Mouse (Mus musculus): Measurements from ENCODE around the gene Kansl1. TPM values are rescaled to one million over a fixed set of nuclear protein-coding genes. Genes with fewer than 3 reads are reported as not detected.
A peak's percentile ranks its signal among the peaks of the same experiment; 100 is the strongest.

Kansl1 gene
- polyA plus RNA-seq, 1 experiment from 2014 or later = 30.2 TPM

- H3K36me3 ChIP-seq (ENCODE audit: control insufficient read depth, insufficient read depth, low read length) = peaks cover 29% of the 10 kb centered on the region
- no peaks in the 10 kb centered on the region for H3K9me3 ChIP-seq (ENCODE audit: control insufficient read depth, low read length)
- no peak overlapping the region for H3K4me3 ChIP-seq (ENCODE audit: low read depth, low read length)
- no peak overlapping the region for H3K4me2 ChIP-seq (ENCODE audit: low read depth, low read length)
- H3K27me3 ChIP-seq (ENCODE audit: control insufficient read depth, insufficient read depth, low read length) = no peaks in the 10 kb centered on the region
- H3K27ac ChIP-seq (ENCODE audit: low read depth, low read length) = no peak overlapping the region
- no peak for ATAC-seq (ENCODE audit: low read depth)
- H3K4me1 ChIP-seq (ENCODE audit: control insufficient read depth, insufficient read depth, low read length) = no peaks in the 10 kb centered on the region
- H3K9ac ChIP-seq (replicated peaks; ENCODE audit: low read depth, low read length) = no peak overlapping the region
- 81% methylated on average over 6 of the region's 6 CpGs for WGBS
Measured at GRCm38 (mm10) chr11:104327946-104328345, 140.7 kb downstream of the Kansl1 start.

- Histone ChIP-seq H3K4me2 (ENCODE audit: low read depth, low read length) (no peak overlapping the region), H3K4me3 (ENCODE audit: low read depth, low read length) (no peak overlapping the region), H3K36me3 (ENCODE audit: control insufficient read depth, insufficient read depth, low read length) (peaks cover 28% of the 10 kb centered on the region), H3K27me3 (ENCODE audit: control insufficient read depth, insufficient read depth, low read length) (no peaks in the 10 kb centered on the region), H3K4me1 (ENCODE audit: control insufficient read depth, insufficient read depth, low read length) (no peaks in the 10 kb centered on the region), H3K27ac (ENCODE audit: low read depth, low read length) (no peak overlapping the region), H3K9me3 (ENCODE audit: control insufficient read depth, low read length) (no peaks in the 10 kb centered on the region), H3K9ac (replicated peaks; ENCODE audit: low read depth, low read length) (no peak overlapping the region)
- no peak for ATAC-seq (ENCODE audit: low read depth)
- WGBS = 96% methylated on average over 1 of the region's 1 CpGs
Measured at GRCm38 (mm10) chr11:104327462-104327861, 141.2 kb downstream of the Kansl1 start.

GRCm38 (mm10) chr11:104322142-104322541 is 146.5 kb downstream of the Kansl1 start:
- Histone ChIP-seq H3K27me3 (ENCODE audit: control insufficient read depth, insufficient read depth, low read length) (no peaks in the 10 kb centered on the region), H3K27ac (ENCODE audit: low read depth, low read length) (no peak overlapping the region), H3K4me1 (ENCODE audit: control insufficient read depth, insufficient read depth, low read length) (peaks cover 10% of the 10 kb centered on the region; the same call in 1 of the 2 replicates), H3K4me2 (ENCODE audit: low read depth, low read length) (no peak overlapping the region), H3K9me3 (ENCODE audit: control insufficient read depth, low read length) (no peaks in the 10 kb centered on the region), H3K9ac (replicated peaks; ENCODE audit: low read depth, low read length) (no peak overlapping the region), H3K4me3 (ENCODE audit: low read depth, low read length) (no peak overlapping the region), H3K36me3 (ENCODE audit: control insufficient read depth, insufficient read depth, low read length) (peaks cover 13% of the 10 kb centered on the region; the same call in 1 of the 2 replicates)
- 39% methylated on average over 4 of the region's 4 CpGs for WGBS
- ATAC-seq (ENCODE audit: low read depth) = no peak

- Histone ChIP-seq H3K4me2 (ENCODE audit: low read depth, low read length) (no peak overlapping the region), H3K9me3 (ENCODE audit: control insufficient read depth, low read length) (no peaks in the 10 kb centered on the region), H3K4me3 (ENCODE audit: low read depth, low read length) (no peak overlapping the region), H3K27me3 (ENCODE audit: control insufficient read depth, insufficient read depth, low read length) (no peaks in the 10 kb centered on the region), H3K9ac (replicated peaks; ENCODE audit: low read depth, low read length) (no peak overlapping the region), H3K27ac (ENCODE audit: low read depth, low read length) (no peak overlapping the region), H3K4me1 (ENCODE audit: control insufficient read depth, insufficient read depth, low read length) (peaks cover 10% of the 10 kb centered on the region; the same call in 1 of the 2 replicates), H3K36me3 (ENCODE audit: control insufficient read depth, insufficient read depth, low read length) (peaks cover 11% of the 10 kb centered on the region; the same call in 1 of the 2 replicates)
- no peak for ATAC-seq (ENCODE audit: low read depth)
- WGBS = 54% methylated on average over 5 of the region's 5 CpGs
Measured at GRCm38 (mm10) chr11:104320511-104320910, 148.2 kb downstream of the Kansl1 start.

- Histone ChIP-seq H3K4me1 (ENCODE audit: control insufficient read depth, insufficient read depth, low read length) (peaks cover 10% of the 10 kb centered on the region; the same call in 1 of the 2 replicates), H3K4me2 (ENCODE audit: low read depth, low read length) (peak overlapping the region; percentile 47), H3K36me3 (ENCODE audit: control insufficient read depth, insufficient read depth, low read length) (peaks cover 8% of the 10 kb centered on the region; the same call in 1 of the 2 replicates), H3K4me3 (ENCODE audit: low read depth, low read length) (peak overlapping the region; percentile 11), H3K9me3 (ENCODE audit: control insufficient read depth, low read length) (no peaks in the 10 kb centered on the region), H3K27me3 (ENCODE audit: control insufficient read depth, insufficient read depth, low read length) (no peaks in the 10 kb centered on the region), H3K27ac (ENCODE audit: low read depth, low read length) (no peak overlapping the region; the same call in 1 of the 2 replicates), H3K9ac (replicated peaks; ENCODE audit: low read depth, low read length) (peak overlapping the region; percentile 22; the same call in 1 of the 2 replicates)
- 2% methylated on average over 24 of the region's 24 CpGs for WGBS
- ATAC-seq (ENCODE audit: low read depth) = peak; percentile 58; the same call in 1 of the 2 replicates
Measured at GRCm38 (mm10) chr11:104318940-104319781, 149.5 kb downstream of the Kansl1 start.

GRCm38 (mm10) chr11:104317631-104318030 is 151.0 kb downstream of the Kansl1 start:
- H3K27me3 ChIP-seq (ENCODE audit: control insufficient read depth, insufficient read depth, low read length) = no peaks in the 10 kb centered on the region
- 84% methylated on average over 3 of the region's 3 CpGs for WGBS
- no peaks in the 10 kb centered on the region for H3K9me3 ChIP-seq (ENCODE audit: control insufficient read depth, low read length)
- peaks cover 10% of the 10 kb centered on the region; the same call in 1 of the 2 replicates for H3K4me1 ChIP-seq (ENCODE audit: control insufficient read depth, insufficient read depth, low read length)
- ATAC-seq (ENCODE audit: low read depth) = no peak
- H3K9ac ChIP-seq (replicated peaks; ENCODE audit: low read depth, low read length) = no peak overlapping the region
- H3K27ac ChIP-seq (ENCODE audit: low read depth, low read length) = no peak overlapping the region
- peaks cover 22% of the 10 kb centered on the region for H3K36me3 ChIP-seq (ENCODE audit: control insufficient read depth, insufficient read depth, low read length)
- no peak overlapping the region for H3K4me3 ChIP-seq (ENCODE audit: low read depth, low read length)
- H3K4me2 ChIP-seq (ENCODE audit: low read depth, low read length) = no peak overlapping the region

- Histone ChIP-seq H3K4me2 (ENCODE audit: low read depth, low read length) (no peak overlapping the region), H3K36me3 (ENCODE audit: control insufficient read depth, insufficient read depth, low read length) (peaks cover 22% of the 10 kb centered on the region)
- 81% methylated on average over 16 of the region's 16 CpGs for WGBS
Measured at GRCm38 (mm10) chr11:104316685-104317400, 151.8 kb downstream of the Kansl1 start.

GRCm38 (mm10) chr11:104315703-104316102 is 153.0 kb downstream of the Kansl1 start:
- no peak for ATAC-seq (ENCODE audit: low read depth)
- no peak overlapping the region for H3K9ac ChIP-seq (replicated peaks; ENCODE audit: low read depth, low read length)

More at GRCm38 (mm10) chr11:104316685-104317400, 151.8 kb downstream of the Kansl1 start:
- H3K27ac ChIP-seq (ENCODE audit: low read depth, low read length) = no peak overlapping the region
- ATAC-seq (ENCODE audit: low read depth) = no peak
- no peak overlapping the region for H3K4me3 ChIP-seq (ENCODE audit: low read depth, low read length)
- peaks cover 10% of the 10 kb centered on the region; the same call in 1 of the 2 replicates for H3K4me1 ChIP-seq (ENCODE audit: control insufficient read depth, insufficient read depth, low read length)
- H3K27me3 ChIP-seq (ENCODE audit: control insufficient read depth, insufficient read depth, low read length) = no peaks in the 10 kb centered on the region
- H3K9me3 ChIP-seq (ENCODE audit: control insufficient read depth, low read length) = no peaks in the 10 kb centered on the region
- H3K9ac ChIP-seq (replicated peaks; ENCODE audit: low read depth, low read length) = no peak overlapping the region

More at GRCm38 (mm10) chr11:104315703-104316102, 153.0 kb downstream of the Kansl1 start:
- H3K27me3 ChIP-seq (ENCODE audit: control insufficient read depth, insufficient read depth, low read length) = no peaks in the 10 kb centered on the region
- H3K4me3 ChIP-seq (ENCODE audit: low read depth, low read length) = no peak overlapping the region
- no peaks in the 10 kb centered on the region for H3K9me3 ChIP-seq (ENCODE audit: control insufficient read depth, low read length)
- no peak overlapping the region for H3K4me2 ChIP-seq (ENCODE audit: low read depth, low read length)
- peaks cover 14% of the 10 kb centered on the region for H3K36me3 ChIP-seq (ENCODE audit: control insufficient read depth, insufficient read depth, low read length)
- WGBS = 6% methylated on average over 6 of the region's 6 CpGs
- peaks cover 10% of the 10 kb centered on the region; the same call in 1 of the 2 replicates for H3K4me1 ChIP-seq (ENCODE audit: control insufficient read depth, insufficient read depth, low read length)
- no peak overlapping the region for H3K27ac ChIP-seq (ENCODE audit: low read depth, low read length)

Data from neural tube, embryonic 14.5 days (tissue).